Mouse (Mus musculus): ENCODE results near the gene Mtg2.

Mtg2 gene

DNA sequence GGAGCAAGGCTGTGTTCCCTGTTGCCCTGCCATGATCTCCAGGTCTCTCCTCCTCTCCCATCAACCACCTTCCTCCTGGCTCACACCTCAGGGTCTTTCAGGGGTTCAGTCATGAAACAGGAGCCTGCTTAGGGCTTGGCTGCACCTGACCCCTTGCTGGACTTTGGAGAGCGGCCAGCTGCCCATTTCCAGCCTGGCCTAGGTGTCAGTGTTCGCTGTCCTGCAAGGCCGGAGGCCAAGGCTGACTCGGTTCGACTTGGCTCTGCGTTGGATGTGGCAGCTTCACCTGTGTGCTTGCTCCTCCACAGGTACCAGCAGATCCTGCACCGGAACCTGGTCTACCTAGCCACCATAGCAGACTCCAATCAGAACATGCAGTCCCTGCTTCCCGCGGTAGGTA, 17.4 kb upstream of the Mtg2 start:
- peak; percentile 58 for DNase-seq

DNA sequence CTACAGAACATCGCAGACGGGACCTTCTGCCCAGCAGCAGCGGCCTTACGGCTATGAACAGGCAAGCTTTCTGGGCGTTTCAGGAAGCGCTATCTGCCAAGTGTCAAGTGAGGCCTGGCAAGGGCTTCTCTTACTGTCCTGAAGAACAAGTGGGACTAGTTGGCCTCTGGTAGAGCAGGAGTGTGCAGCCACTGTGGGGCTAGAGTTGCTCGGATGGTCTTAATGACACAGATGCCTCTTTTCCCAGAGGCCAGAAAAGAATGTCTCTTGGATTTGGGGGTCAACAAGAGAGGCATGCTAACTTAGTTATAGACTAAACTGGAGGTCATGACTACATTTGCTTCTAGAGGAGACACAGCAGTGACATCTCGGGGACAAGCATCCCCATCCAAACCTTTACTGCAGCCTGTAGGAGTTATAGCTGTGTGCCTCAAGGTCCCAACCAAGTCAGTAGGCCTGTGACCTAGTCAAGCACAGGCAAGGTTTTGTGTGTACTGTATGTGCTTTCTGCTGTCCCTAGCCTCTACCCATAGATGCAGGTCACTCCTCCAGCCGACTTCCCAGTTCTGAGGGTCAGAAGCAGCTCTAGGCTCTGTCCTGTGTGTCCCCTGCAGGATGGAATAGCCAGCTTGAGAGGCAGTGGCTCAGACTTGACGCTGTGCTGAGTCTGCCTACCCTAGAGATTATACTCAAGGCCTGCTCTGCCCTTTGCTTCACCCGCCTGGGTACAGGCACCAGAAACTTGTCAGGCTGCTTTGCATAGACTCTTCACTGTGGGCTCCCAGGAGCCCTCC, 6.9 kb upstream of the Mtg2 start:
- no peak for DNase-seq

DNA sequence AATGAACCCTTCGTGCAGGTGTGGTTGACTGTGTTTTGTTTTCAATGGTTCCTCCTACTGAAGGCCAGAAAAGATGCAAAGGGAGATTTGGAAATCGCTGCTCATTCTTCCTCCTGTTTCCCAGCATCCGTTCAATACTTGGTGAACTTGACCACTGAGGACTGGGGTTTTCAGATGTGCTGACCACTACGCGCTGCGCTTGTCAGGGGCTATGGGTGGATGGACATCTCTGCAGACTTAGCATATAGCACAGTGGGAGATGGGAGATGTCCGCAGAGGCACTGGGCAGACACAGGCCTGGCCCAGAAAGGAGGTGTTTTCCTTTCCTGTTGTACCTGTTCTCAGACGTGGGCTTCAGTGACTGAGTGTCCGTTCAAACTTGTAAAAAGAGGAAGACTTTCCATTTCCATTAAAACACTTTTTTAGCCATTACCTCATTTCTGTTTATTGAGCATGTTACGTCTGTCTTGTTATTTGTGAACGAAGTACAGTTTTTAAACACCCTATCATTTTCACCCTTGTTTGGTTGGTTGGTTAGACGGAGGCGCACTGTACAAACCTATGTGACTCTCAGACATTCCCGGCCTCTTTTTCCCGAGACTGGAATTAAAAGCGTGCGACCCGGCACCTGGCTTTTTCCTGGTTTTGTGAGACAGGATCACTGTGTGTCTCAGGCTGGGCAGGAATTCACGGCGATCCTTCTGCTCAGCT, 463 bp upstream of the Mtg2 start:
- no peak for DNase-seq

GRCm38 (mm10) chr2:180071671-180072070, 1.3 kb downstream of the Mtg2 start:
- no peak for DNase-seq

DNA sequence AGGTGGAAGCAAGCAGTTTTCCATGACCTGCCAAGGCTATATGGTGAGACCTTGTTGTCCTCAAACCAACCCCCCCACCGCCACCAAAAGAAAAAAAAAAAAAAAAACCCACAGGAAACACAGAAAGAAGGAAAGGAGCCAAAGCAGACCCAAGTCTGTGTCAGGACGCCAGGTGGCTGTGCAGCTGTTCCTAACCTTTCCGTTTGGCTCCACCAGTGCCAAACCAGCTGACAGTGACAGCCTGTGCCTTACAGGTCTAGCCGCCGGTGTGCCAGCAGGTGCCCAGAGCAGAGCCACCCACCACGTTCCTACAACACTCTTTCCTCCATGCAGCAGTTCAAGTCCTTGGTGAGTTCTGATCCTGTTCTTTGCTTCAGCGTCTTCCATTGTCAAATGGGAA, 2.5 kb downstream of the Mtg2 start:
- DNase-seq, result no peak

DNA sequence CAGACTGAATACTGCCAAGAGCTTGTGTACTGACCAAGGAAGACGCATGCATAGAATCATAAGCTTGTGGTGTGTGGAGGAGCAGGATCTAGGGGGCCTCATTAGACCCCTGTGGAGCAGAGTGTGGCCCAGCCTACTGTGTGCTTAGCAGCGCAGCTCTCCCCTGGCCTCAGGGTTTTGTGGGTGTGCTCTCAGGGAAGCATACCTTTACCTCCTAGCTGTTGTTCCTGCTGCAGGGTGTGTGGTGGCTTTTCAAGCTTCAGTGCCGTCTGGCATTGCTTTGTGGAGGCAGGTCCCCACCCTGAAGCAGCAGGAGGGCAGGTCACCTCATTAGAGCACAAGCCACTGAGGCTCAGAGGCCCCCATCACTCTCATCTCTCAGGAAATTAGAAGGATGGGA, 7.2 kb downstream of the Mtg2 start:
- no peak for DNase-seq

- no peak for DNase-seq
These were observed 10.3 kb downstream of the Mtg2 start for GRCm38 (mm10) chr2:180080680-180081079.

DNA sequence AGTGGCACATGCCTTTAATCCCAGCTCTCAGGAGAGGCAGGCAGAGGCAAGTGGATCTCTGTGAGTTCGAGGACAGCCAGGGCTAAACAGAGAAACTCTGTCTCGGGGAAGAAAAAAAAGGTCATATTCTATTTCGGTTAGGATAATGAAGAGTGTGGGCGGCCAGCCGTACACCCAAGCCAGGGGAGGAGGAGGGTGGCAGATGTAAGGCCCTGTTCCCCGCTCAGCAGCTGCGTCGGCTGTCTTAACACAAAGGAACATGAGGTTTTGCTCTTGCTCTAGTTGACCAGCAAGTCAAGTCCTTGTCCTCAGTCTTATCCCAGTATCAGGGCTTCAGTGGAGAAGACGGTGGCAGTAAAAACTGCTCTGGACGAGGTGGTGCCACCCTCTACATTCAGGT, 12.7 kb downstream of the Mtg2 start:
- no peak for DNase-seq

DNA sequence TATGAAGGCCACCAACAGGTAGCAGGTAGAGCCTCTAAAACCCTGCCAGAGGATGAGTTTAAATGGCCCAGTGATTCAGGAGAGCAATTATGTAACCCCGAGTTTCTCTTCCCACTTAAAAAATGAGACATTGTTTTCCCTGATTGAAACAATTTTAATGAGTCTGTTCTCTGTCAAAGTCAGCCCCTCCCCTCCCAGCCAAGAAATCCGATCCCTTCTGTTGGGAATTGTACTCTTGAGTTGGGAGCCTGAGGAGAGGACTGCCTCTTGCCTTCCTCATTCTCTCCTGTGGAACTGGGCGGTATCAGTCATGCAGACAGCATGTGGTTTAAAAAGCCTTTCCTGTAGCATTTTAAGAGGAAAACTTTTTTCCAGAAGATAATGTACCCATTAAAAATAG, 14.2 kb downstream of the Mtg2 start:
- no peak for DNase-seq

GRCm38 (mm10) chr2:180085926-180086636, 15.7 kb downstream of the Mtg2 start:
- DNase-seq, result no peak

DNA sequence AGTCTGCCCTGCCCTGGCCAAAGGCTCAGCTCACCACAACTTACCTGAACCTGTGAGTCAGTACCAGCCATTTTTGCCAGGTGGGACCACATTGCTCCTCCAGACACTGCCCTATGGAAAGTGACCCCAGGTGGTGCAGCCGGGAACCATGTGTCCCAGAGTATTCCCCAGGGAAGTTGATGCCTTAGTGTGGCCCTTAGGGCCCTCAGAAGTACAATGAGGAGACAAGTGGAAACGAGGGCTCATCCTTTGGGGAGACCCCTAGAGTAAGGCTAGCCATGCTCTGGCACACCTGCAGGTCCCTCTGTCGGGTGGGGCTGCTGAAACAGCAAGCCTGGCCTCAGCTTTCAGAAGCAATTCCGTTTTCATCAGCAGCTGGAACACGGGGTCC, 16.2 kb downstream of the Mtg2 start:
- DNase-seq, result no peak

DNA sequence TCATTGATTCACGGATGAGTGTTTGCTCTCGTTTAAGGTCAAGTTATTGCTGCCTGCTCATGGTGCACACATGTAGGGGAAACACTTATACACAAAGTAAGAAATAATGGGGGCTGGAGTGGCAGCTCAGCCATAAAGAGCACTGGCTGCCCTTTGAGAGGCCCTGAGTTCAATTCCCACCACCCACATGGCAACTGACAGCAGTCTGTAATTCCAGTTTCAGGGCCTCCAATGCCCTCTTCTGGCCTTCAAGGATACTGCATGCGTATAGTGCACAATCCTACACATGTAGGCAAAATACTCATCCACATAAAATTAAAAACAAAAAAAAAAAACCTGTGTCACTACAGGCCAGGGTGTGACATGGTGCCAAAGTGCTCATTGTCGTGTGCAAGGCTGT, 17.1 kb downstream of the Mtg2 start:
- DNase-seq, result no peak

DNA sequence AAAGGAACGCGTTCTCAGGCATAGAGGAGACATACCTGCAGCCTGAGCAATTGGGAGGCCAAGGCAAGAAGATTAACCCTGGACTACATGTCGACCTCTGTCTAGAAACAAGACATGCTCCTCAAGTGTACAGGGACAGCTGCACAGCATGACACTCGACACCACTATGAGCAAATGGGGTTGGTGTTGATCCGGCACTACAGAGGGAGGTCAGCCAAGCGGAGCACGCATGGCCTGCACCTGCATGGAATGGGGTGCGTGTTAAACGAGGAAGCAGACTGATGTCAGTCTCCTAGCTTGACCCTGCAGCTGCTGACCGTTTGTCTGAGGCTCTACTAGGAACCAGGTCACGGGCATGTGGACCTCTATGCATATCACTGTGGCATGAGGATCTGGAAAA, 19.9 kb downstream of the Mtg2 start:
- no peak for DNase-seq

- DNase-seq, result no peak
These were observed 25.3 kb downstream of the Mtg2 start for GRCm38 (mm10) chr2:180095711-180096110.

- no peak for DNase-seq
These were observed 27.2 kb downstream of the Mtg2 start for GRCm38 (mm10) chr2:180097585-180097984.

- DNase-seq, result no peak
These were observed 27.8 kb downstream of the Mtg2 start for GRCm38 (mm10) chr2:180098167-180098566.

- DNase-seq, result no peak
These were observed 29.1 kb downstream of the Mtg2 start for GRCm38 (mm10) chr2:180099529-180099928.

- DNase-seq, result no peak
These were observed 33.0 kb downstream of the Mtg2 start for GRCm38 (mm10) chr2:180103151-180103977.

GRCm38 (mm10) chr2:180103978-180104658, 33.7 kb downstream of the Mtg2 start, which contains the start of gene Hrh3:
TSS of gene Hrh3 (minus strand) at chr2:180104488.
- DNase-seq, result peak; percentile 74

DNA sequence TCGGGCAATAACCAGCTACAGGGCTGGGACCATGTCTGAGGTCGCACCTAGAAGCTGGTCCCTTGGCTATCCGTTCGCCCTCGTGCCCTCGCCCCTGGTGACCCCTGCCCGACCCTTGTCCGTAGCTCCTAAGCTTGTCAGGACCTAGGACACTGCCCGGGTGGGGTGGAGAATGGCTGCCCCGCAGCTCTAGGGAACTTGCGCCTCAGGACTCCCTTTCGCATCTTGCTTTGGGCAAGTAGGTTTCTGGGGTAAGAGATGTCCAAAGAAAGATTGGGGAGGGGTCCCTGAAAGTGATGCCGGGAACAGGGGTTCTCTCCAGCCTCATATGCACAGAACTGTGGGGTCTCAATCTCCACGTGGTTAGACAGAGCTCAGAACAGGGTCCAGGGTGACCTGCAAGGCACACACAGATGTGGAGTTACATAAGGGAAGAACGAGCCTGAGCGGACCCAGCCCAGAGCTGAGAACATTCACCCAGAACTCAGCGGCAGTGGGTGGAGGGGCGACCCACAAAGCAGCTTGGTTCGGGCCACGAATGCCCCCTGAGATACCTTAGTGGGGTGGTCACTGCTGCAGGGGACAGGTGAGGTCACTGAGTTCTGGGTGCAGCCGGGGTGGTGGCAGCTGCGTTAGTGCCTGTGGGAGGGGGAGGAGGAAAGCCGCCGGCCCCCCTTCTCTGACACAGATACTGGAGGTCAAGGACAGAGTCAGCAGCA, 34.4 kb downstream of the Mtg2 start:
- DNase-seq, result peak; percentile 19

GRCm38 (mm10) chr2:180105441-180106190, 35.2 kb downstream of the Mtg2 start:
- peak; percentile 26 for DNase-seq
